Mouse (Mus musculus) small intestine, adult 2 months (tissue): ENCODE measurements around the gene Bpi. TPM values are rescaled to one million over a fixed set of nuclear protein-coding genes. Genes with fewer than 3 reads are reported as not detected.

Source experiments
- H3K27ac ChIP-seq: fragments of 200-500 bp; 2 replicates; pipeline ENCODE4 v1.5.1; 2012; ENCODE audit warnings: low read depth, low read length, control low read depth, inconsistent platforms; ENCODE audit not compliant: insufficient read depth
- H3K27me3 ChIP-seq: fragments of 200-500 bp; 2 replicates; pipeline ENCODE4 v1.6.1; 2012; ENCODE audit warnings: mild to moderate bottlenecking, moderate library complexity, low read length, inconsistent platforms; ENCODE audit not compliant: control insufficient read depth, insufficient read depth
- H3K36me3 ChIP-seq: fragments of 200-500 bp; 2 replicates; pipeline ENCODE4 v1.6.1; 2012; ENCODE audit warnings: mild to moderate bottlenecking, low read length, control low read depth, inconsistent platforms; ENCODE audit not compliant: control insufficient read depth, insufficient read depth
- H3K4me1 ChIP-seq: fragments of 200-500 bp; 2 replicates; pipeline ENCODE4 v1.6.1; 2012; ENCODE audit warnings: low read length, inconsistent platforms, mixed read lengths; ENCODE audit not compliant: control insufficient read depth, insufficient read depth, insufficient read length
- H3K4me3 ChIP-seq: fragments of 200-500 bp; 2 replicates; pipeline ENCODE4 v1.5.1; 2012; ENCODE audit warnings: low read depth, mild to moderate bottlenecking, control low read depth, inconsistent platforms, low read length, moderate library complexity
- CTCF ChIP-seq: fragments of 200-500 bp; IDR thresholded peaks from 2 replicates; pipeline ENCODE4 v1.5.1; 2012; ENCODE audit warnings: low read depth, mild to moderate bottlenecking, control low read depth, inconsistent platforms, low read length, moderate library complexity, mixed read lengths; ENCODE audit not compliant: insufficient replicate concordance, insufficient read length; ENCODE audit errors: extremely low read depth
- POLR2A ChIP-seq: fragments of 200-500 bp; IDR thresholded peaks from 2 replicates; pipeline ENCODE4 v1.6.1; 2012; ENCODE audit warnings: low read depth, mild to moderate bottlenecking, control low read depth, inconsistent platforms, low read length, moderate library complexity
- WGBS: fragments of 180-500 bp; shearing (Covaris S2); methylation state at CpG from one replicate; pipeline ENCODE4 v1.1.7; 2018; 5-methylcytosine and 5-hydroxymethylcytosine counted together
- polyA plus RNA-seq: library from polyadenylated mRNA; depleted of rRNA; stranded (reverse); fragments of >200 nt; gene quantifications from 2 replicates; pipeline ENCODE4 v1.2.3, GENCODE M21; 2012

The Bpi gene
- polyA plus RNA-seq, 1 experiment = not detected

- no peak overlapping the region for H3K27ac ChIP-seq
- TF ChIP-seq POLR2A (no peak), CTCF (no peak)
- no peaks in the 10 kb centered on the region for H3K36me3 ChIP-seq
- H3K4me1 ChIP-seq = peaks cover 2% of the 10 kb centered on the region; the same call in 1 of the 2 replicates
- peaks cover 5% of the 10 kb centered on the region; the same call in 1 of the 2 replicates for H3K27me3 ChIP-seq
- WGBS = 17% methylated on average over 5 of the region's 5 CpGs
- H3K4me3 ChIP-seq = no peak overlapping the region
Measured at GRCm38 (mm10) chr2:158256894-158257293, 1.0 kb upstream of the Bpi start.

GRCm38 (mm10) chr2:158258781-158259180, 887 bp downstream of the Bpi start:
- 13% methylated on average over 12 of the region's 12 CpGs for WGBS
- H3K27ac ChIP-seq = no peak overlapping the region
- H3K4me3 ChIP-seq = no peak overlapping the region
- no peaks in the 10 kb centered on the region for H3K36me3 ChIP-seq
- TF ChIP-seq POLR2A = no peak
- peak; percentile 86 for TF ChIP-seq CTCF
- peaks cover 2% of the 10 kb centered on the region; the same call in 1 of the 2 replicates for H3K4me1 ChIP-seq
- peaks cover 5% of the 10 kb centered on the region; the same call in 1 of the 2 replicates for H3K27me3 ChIP-seq

- TF ChIP-seq CTCF (no peak), POLR2A (no peak)
- H3K4me1 ChIP-seq = peaks cover 2% of the 10 kb centered on the region; the same call in 1 of the 2 replicates
- H3K27me3 ChIP-seq = peaks cover 5% of the 10 kb centered on the region; the same call in 1 of the 2 replicates
- no peak overlapping the region for H3K4me3 ChIP-seq
- H3K36me3 ChIP-seq = no peaks in the 10 kb centered on the region
- WGBS = 55% methylated on average over 8 of the region's 8 CpGs
- H3K27ac ChIP-seq = no peak overlapping the region
Measured at GRCm38 (mm10) chr2:158259498-158259897, 1.6 kb downstream of the Bpi start.

GRCm38 (mm10) chr2:158264877-158265276, 7.0 kb downstream of the Bpi start:
- Histone ChIP-seq H3K27me3 (no peaks in the 10 kb centered on the region), H3K36me3 (no peaks in the 10 kb centered on the region), H3K4me1 (no peaks in the 10 kb centered on the region), H3K4me3 (no peak overlapping the region), H3K27ac (no peak overlapping the region)
- TF ChIP-seq POLR2A (no peak), CTCF (no peak)
- 87% methylated on average over 3 of the region's 3 CpGs for WGBS

GRCm38 (mm10) chr2:158270017-158270416, 12.1 kb downstream of the Bpi start:
- H3K4me1 ChIP-seq = no peaks in the 10 kb centered on the region
- no peak overlapping the region for H3K4me3 ChIP-seq
- WGBS = 82% methylated on average over 8 of the region's 8 CpGs
- no peaks in the 10 kb centered on the region for H3K27me3 ChIP-seq
- H3K27ac ChIP-seq = no peak overlapping the region
- no peaks in the 10 kb centered on the region for H3K36me3 ChIP-seq
- TF ChIP-seq POLR2A = no peak
- no peak for TF ChIP-seq CTCF

- TF ChIP-seq CTCF (no peak), POLR2A (no peak)
- Histone ChIP-seq H3K4me1 (no peaks in the 10 kb centered on the region), H3K36me3 (no peaks in the 10 kb centered on the region), H3K27me3 (no peaks in the 10 kb centered on the region), H3K4me3 (no peak overlapping the region), H3K27ac (no peak overlapping the region)
- WGBS = 11% methylated on average over 2 of the region's 2 CpGs
Measured at GRCm38 (mm10) chr2:158273646-158274045, 15.8 kb downstream of the Bpi start.

GRCm38 (mm10) chr2:158275349-158275748, 17.5 kb downstream of the Bpi start:
- 90% methylated on average over 3 of the region's 3 CpGs for WGBS
- TF ChIP-seq CTCF = peak; percentile 7; the same call in 1 of the 2 replicates
- no peak for TF ChIP-seq POLR2A
- H3K36me3 ChIP-seq = no peaks in the 10 kb centered on the region
- H3K4me1 ChIP-seq = no peaks in the 10 kb centered on the region
- no peak overlapping the region for H3K27ac ChIP-seq
- H3K27me3 ChIP-seq = no peaks in the 10 kb centered on the region
- H3K4me3 ChIP-seq = no peak overlapping the region

- no peak for TF ChIP-seq CTCF
- TF ChIP-seq POLR2A = no peak
- no peaks in the 10 kb centered on the region for H3K27me3 ChIP-seq
- H3K4me3 ChIP-seq = no peak overlapping the region
- 81% methylated on average over 4 of the region's 4 CpGs for WGBS
- no peak overlapping the region for H3K27ac ChIP-seq
- no peaks in the 10 kb centered on the region for H3K36me3 ChIP-seq
- no peaks in the 10 kb centered on the region for H3K4me1 ChIP-seq
Measured at GRCm38 (mm10) chr2:158275811-158276210, 17.9 kb downstream of the Bpi start.
